Mouse (Mus musculus) sigmoid colon, adult 10 weeks (tissue): ENCODE data around the gene Jade1. TPM values are rescaled to one million over a fixed set of nuclear protein-coding genes. Genes with fewer than 3 reads are reported as not detected.

Experiments used
- polyA plus RNA-seq: library from polyadenylated mRNA; stranded (reverse); fragments of 350-450 nt; fragmentation: Illumina TruSeq; extraction: RNeasy Lipid Tissue Mini Kit (QIAGEN cat#74804); gene quantifications from one replicate; pipeline ENCODE4 v1.2.3, GENCODE M21; 2014; ENCODE audit warnings: low read depth, low replicate concordance

Jade1 gene
- polyA plus RNA-seq: 46.2 TPM

DNA sequence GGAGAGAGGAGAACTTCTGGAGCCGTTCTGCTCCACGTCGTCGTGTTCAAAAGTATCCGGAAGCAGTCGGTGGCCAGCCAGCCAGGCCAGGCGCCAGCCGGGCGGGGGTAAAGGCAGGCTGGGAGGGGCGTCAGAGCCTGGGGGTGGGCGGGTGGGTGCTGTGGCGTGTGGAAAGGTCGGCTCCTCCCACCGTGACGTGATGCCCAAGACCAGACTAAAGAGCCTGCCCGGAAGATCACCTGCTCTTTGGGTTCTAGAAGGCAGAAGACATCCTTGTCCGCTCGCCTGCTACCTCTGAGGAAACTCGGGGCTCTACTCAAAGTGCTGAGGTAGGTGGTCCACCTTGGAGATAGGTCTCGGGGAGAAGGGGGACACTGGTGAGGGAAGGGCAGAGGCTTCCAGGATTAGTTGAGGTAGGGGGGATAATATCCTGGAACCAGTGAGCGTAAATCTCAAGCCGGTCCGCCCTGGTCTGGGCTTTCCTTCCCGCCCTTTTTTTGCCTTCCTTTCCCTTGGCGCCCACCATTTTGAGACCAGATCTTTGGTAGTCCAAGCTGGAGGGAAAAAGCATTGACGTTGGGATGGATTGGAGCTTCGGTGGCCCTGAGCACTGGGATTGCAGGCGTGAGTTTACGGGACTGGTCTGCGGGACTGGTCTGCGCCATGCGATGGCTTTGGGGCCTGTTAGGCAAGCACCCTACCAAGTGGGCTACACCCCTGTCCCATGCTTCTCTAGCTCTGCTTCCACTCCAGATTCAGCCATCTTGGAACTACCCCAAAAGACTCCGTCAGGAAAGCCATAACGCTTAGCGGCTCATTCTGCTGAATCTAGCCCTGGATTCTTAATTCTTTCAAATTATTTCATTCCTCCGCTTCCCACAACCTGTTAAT, at the start of gene Jade1:
Gene Jade1 (plus strand): TSS at position 241 of the 891 bp plus-strand sequence.

Other genes starting within 250 kb of the Jade1 start
- gene Sclt1, start 186.8 kb downstream of the Jade1 start, polyA plus RNA-seq: 39.1 TPM
- gene D3Ertd751e, start 186.9 kb downstream of the Jade1 start, polyA plus RNA-seq: 56.5 TPM